ENCODE assay signal across 8 mouse cellular contexts in genomic region chr9:103563864-103564610, GRCm38 (mm10).
DNase-seq lines count a peak whose midpoint lies in the region; ATAC-seq and TF ChIP-seq lines count a peak whose summit lies in the region.

No protein-coding gene starts in this region.

- no peak overlapping the region for H3K4me3 ChIP-seq in hindbrain, embryonic 14.5 days (replicated peaks; ENCODE audit: low read length)
- H3K4me3 ChIP-seq in lung, adult 2 months (replicated peaks; ENCODE audit: extremely low read depth, low read depth, low read length): no peak overlapping the region

- peak overlapping the region; percentile 43 for H3K27ac ChIP-seq in hindbrain, embryonic 14.5 days

- peak; percentile 62 for DNase-seq in left cerebral cortex, postnatal 4 days
- no peak for DNase-seq in left cerebral cortex, adult 11 months (ENCODE audit: low spot score)
- DNase-seq in R1 (ENCODE audit: low read depth, low spot score): peak; percentile 35
- DNase-seq in cerebellum, postnatal 14 days: peak; percentile 77 to 90
- DNase-seq in hindbrain, embryonic 14.5 days (ENCODE audit: low spot score): peak; percentile 80
- peak; percentile 23 for DNase-seq in lung, adult 2 months
- DNase-seq in splenic B cell, adult 2 months (ENCODE audit: low read depth, low spot score): peak; percentile 54

- H3K9ac ChIP-seq in hindbrain, embryonic 14.5 days: no peak overlapping the region

- WGBS in hindbrain, embryonic 14.5 days: 14% methylated on average over 10 of the region's 10 CpGs
- 15% methylated on average over 10 of the region's 10 CpGs for WGBS in lung, adult 2 months

- intact Hi-C loops in left cerebral cortex, postnatal 4 days (cut with DNase I): no loop called here

- 0 out of 2 replicates have a peak, but pooled peaks have one; percentile 56 for ATAC-seq in hindbrain, embryonic 14.5 days (ENCODE audit: low FRiP score)
- no peak for ATAC-seq in erythroblast, adult 5-6 weeks (replicated peaks; ENCODE audit: low FRiP score, poor library complexity, severe bottlenecking)

- H3K4me2 ChIP-seq in hindbrain, embryonic 14.5 days (replicated peaks): no peak overlapping the region

- no peaks in the 10 kb centered on the region for H3K27me3 ChIP-seq in hindbrain, embryonic 14.5 days (ENCODE audit: control insufficient read depth, insufficient read depth, low read length)
- H3K27me3 ChIP-seq in splenic B cell, adult 2 months (ENCODE audit: control insufficient read depth, insufficient read depth, low read length, poor library complexity, severe bottlenecking): no peaks in the 10 kb centered on the region

- TF ChIP-seq POLR2A in lung, adult 2 months (IDR thresholded peaks at IDR 0.05; ENCODE audit: borderline replicate concordance, extremely low read depth, low read depth, low read length): no peak

- H3K36me3 ChIP-seq in hindbrain, embryonic 14.5 days (replicated peaks; ENCODE audit: control insufficient read depth, insufficient read depth): no peaks in the 10 kb centered on the region
- no peaks in the 10 kb centered on the region for H3K36me3 ChIP-seq in splenic B cell, adult 2 months (ENCODE audit: control insufficient read depth, insufficient read depth, low read length, poor library complexity, severe bottlenecking)

- no peaks in the 10 kb centered on the region for H3K9me3 ChIP-seq in hindbrain, embryonic 14.5 days (ENCODE audit: control insufficient read depth, low read length)

- peaks cover 31% of the 10 kb centered on the region for H3K4me1 ChIP-seq in hindbrain, embryonic 14.5 days (replicated peaks; ENCODE audit: control insufficient read depth, insufficient read depth, low read length)
- no peaks in the 10 kb centered on the region for H3K4me1 ChIP-seq in lung, adult 2 months (ENCODE audit: control insufficient read depth, insufficient read depth, low read length)

- TF ChIP-seq CTCF in lung, adult 2 months (IDR thresholded peaks at IDR 0.05; ENCODE audit: insufficient read depth, low read length): 0 out of 2 replicates have a peak, but pooled peaks have one; percentile 18
